Mouse (Mus musculus) cerebellum, postnatal 25 days (tissue): ENCODE results near the gene Zbtb38.

Experiments used
- DNase-seq, 2 experiments: peaks; one replicate each; pipeline ENCODE4 v3.0.0; 2021; ENCODE audit warnings: mixed read lengths in 2 of 2

Gene Zbtb38

DNA sequence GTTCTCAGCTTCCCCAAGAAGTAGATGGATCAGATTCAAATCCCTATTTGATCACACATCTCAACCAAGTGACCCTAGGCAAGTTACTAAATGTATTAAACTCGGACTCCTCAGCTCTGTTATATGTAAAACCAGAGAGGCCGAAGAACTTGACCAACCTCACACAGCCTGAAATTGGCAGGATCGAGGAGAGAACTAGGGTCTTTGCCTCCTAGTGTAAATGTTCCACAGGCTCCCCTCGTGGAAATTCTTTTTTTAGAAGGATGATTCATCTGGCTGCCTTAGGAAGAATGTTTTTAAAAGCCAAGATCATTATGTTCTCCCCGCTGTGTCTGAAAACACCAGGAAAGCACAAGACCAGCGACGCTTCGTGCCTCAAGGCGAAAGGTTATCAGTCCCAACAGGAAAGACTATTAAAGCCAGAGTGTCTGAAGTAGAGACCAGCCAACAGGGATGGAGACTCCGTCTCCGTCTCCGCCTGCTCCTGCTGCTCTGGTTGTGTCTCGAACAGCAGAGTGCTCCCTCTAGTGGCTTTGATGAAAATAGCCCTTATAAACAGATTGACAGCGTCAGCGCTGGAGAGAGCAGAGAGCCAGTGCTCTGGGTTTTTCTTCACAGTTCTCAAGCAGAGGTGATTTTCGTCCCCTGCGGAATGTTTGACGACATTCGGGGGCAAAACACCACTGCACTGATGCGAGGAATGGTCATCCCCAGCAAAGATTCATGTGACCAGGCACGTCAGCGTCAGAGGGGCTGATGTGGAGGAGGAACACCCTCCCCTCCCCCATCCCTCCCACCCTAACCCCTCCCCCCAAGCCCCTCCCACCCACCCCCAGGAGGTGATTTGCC lies 6.3 kb upstream of the Zbtb38 start:
- peak; percentile 74 to 75 for DNase-seq

DNA sequence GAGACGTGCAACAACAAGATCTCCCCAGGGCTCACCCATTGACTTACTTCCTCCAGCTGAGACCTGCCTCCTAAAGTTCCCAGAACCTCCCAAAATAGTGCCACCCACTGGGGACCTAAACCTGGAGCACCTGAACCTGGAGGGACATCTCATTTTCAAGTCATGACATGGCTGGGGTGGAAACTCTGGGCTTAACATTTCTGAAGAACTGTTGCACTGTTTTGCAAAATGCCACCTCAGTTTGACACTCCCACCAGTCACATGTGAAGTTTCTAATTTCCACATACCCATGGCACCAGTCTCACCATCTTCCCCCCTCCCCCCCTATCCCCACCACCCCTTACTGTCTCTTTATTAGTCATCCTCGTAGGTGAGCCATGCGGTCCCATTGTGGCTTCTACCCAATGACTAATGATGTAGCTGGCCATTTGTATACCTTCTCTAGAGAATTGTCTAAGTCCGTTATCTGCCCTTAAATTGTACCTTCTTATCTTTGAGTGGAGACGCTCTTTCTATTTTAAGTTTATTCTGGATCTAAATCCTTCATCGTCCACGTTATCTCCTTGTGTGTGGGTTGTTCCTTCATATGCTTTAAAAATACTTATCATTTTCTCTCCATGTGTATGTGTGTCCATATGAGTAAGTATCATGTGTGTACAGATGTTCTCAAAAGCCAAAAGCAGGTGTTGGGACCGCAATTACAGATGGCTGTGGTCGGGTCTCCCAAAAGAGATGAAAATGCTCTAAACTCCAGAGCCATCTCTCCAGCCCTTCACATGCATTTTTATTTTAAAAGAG lies 4.2 kb upstream of the Zbtb38 start:
- no peak for DNase-seq

DNA sequence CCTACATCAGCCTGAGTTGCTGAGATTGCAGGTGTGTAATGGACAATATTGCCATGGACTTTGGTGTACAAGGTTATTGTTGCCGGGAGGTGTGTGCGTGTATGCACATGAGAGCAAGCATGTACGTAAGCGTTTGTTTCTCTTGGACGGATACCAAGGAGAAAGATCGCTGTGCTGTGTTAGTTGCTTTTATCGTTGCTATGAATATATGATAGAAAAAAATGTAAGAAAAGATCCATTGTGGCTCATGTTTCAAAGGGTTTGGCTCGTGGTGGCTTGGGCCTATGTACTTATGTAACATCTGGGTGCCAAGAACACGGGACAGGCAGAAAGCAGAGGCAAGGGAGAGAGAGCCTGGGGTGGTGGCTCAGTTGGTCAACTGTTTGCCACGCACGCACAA lies 3.1 kb upstream of the Zbtb38 start:
- no peak for DNase-seq

DNA sequence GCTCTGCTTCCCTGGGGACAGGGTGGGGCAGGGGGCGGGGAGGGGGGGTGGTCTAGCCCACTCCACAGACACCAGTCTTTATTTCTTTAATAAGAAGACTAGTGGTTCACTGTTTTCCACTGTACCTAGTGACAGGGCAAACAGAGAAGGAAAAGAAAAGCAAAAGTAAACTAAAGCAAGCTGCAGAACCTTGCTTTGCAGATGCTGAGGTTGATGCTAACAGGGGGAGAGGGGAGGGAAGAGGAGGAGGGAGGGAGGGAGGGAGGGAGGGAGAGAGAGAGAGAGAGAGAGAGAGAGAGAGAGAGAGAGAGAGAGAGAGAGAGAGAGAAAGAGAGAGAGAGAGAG lies 2.0 kb upstream of the Zbtb38 start:
- DNase-seq: no peak

DNA sequence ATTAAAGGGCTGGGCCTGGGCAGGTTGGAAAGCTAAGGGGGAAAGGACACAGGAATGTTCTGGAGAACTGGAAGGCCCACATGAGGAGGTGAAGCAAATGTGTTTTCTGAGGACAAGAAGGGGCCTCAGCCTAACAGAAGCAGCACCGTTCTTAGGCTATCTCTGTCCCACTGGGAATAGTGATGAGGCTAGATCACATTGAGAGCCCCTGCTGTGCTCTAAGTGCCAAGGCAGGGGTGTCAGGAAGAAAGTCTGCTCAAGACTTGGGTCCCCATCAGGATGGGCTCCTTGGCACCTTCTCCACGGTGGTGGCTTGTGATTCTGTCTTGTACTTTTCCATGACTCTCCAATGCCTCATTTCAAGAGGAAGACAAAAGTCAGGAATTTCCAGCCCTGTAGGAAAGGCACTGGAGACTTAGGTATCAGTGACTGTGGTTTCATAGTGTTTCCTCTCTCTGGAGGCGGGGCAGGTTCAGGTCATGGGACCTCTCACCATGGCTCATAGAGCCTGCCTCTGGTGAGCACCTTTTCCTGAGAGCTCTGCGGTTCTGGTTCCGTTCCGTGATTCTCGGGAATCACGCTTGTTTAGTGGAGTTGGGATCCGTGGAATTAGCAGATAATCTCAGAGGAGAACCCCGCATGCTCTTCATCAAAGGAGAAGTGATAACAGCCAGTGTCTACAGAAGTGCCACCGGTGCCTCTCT lies 1.4 kb upstream of the Zbtb38 start:
- no peak for DNase-seq

DNA sequence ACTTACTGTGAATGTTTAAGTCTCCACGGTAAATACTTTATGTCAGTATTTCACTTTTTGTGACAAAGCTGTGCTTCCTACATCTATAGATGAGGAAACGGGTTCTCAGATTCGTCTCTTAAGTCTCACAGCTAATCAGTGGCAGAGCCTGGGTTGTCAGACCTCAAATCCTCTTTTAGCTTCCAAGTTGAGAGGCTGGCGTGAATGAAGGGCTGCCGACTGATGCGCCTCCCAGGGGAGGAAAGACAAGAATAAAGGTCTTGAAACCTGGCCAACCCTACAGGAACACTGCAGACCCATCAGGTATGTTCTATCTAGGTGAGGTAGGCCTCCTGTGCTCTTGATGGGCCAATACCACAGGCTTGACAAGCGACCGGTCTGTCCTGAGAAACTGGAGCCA lies 761 bp upstream of the Zbtb38 start:
- DNase-seq: no peak

DNA sequence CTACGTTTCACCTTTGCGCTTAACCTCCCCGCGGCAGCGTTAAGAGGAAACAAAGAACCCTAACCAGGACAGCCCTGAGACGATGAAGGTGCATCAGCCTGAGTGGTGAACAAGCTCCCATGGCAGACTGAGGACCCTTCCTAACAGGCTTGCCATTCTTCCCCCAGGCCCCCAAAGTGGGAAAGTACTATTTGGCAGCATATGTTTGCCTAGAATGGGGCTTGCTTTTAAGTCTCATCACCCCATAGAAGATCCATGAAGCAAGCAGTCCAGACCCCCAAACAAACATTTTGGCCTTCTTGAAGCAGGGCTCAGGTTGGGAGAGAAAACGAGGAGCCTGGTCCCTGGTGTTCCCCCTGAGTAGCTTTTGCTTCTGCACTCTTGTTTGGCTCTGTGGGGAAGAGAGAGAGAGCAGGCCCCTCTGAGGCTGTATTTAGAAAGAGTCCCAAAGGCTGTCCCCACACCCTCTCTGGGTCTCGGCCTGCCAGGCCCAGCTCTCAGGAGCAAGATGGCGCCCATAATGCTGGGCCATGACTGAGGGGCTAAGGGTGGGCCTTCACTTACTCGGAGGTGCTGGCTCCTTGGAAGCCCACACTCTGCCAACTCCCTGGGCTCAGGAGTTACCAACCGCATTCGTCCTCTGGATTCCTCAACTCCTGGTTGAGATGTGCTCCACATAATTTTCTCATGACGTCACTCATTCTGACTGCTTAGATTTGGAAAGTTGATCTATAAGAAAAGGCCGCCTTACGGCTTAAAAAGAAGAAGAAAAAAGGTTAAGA lies 619 bp downstream of the Zbtb38 start:
- no peak for DNase-seq

DNA sequence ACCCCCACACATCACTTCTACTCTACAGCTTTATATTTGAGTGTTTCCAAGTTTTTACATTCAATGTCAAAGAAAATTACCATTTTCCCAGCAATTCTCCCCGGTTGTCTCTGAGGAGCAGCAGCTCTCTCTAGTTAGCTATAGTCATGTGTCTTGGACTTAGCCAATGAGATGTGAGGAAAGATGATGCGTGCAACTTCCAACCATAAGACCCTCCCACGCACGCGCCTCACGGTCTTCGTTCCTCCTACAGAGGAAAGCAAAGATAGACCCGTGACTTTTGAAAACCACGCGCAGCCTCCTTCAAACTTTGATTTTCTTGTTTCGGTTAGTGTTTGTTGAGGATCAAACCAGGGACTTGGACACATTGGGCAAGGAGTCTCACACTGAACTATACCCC lies 2.0 kb downstream of the Zbtb38 start:
- DNase-seq: no peak

DNA sequence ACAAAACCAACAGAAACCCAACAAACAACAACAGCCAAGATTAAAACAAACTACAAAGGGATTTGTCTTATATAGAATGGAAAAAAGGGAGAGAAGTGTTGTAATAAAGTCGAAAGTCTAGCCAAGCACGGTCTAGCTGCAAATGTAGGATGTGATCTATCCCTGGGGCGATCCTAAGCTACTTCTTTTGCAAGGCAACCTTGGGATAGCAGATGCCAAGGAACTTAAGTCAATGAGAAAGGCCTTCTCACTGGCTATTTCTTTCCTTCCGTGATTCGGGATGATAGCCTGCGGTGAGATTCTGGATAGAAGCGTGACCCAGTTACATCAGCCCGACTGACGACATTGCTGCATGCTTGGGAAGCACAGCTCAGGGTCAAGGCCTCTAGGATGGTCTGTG lies 6.1 kb downstream of the Zbtb38 start:
- no peak for DNase-seq

DNA sequence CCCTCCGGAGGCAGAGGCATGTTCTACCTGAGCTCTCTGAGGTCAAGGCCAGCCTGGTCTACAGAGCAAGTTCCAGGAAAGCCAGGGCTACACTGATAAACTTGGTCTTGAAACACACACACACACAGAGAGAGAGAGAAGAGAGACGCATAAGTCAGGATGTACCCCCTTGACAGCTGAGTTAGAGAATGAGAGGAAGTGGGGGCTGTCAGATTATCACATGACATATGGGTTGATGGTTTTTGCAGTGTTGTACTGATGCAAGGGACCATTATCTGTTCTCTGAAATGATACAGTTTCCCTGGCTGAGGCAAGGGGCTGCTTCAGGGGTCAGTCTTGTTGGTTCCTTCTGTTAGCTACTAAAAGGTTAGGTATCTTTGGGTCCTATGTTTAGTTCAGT lies 7.7 kb downstream of the Zbtb38 start:
- no peak for DNase-seq

DNA sequence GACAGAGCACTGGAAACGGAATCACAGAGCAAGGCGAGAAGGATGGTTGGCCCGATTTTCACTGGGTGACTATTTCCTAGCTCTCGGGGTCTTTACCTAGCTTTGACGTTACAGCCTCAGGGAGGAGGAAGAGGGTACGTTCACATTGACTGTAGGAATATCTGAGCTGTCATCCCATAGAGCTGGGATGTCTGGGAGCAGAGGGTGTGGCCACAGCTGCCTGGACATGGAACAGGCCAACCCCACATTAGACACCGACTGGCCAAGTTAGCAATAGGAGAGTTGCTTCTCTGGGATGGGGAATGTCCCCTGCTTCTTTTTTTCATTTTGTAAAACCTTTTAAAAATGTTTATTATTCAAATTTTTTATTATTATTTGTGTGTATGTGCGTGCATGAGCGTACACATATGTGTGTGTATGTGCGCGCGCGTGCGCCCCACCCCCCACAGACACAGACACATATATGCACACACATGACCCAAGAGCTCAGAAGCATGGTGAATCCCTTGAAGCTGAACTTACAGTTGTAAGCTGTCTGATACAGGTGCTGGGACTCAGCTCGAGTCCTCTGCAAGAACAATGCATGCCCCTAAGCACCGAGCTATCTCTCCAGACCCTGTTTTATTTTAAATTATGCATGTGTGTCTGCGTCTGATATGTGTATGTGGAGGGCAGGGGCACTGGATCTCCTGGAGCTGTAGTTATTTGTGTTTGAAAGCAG lies 11.1 kb downstream of the Zbtb38 start:
- DNase-seq: no peak

DNA sequence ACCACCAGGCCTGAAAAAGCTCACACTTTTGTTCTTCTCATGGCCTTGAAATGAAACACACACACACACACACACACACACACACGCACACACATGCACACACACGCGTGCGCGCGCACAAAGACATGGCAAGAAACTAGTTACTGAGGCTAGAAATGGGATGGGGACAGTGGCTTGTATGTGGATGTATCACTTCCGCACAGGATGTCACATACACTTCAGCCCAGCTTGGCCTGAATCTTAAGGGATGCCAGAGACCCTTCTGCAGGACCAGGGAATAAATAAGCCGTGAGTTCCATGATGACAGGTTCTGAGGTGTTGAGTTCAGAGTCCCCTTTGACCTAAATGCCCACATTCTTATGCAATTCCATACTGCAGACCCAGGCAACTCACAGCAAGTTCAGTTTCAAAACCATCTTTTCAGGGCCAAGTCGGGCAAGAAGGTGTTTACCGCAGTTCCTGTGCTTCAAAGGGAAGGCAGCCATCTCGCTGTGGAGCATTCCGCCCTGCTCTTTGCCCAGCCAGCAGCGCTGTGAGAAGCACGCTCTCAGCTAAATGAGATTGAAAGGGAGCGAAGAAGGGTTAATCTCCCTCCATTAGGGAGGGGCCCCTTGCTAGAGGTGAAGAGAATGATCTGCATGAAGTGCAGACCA lies 11.8 kb downstream of the Zbtb38 start:
- no peak for DNase-seq

DNA sequence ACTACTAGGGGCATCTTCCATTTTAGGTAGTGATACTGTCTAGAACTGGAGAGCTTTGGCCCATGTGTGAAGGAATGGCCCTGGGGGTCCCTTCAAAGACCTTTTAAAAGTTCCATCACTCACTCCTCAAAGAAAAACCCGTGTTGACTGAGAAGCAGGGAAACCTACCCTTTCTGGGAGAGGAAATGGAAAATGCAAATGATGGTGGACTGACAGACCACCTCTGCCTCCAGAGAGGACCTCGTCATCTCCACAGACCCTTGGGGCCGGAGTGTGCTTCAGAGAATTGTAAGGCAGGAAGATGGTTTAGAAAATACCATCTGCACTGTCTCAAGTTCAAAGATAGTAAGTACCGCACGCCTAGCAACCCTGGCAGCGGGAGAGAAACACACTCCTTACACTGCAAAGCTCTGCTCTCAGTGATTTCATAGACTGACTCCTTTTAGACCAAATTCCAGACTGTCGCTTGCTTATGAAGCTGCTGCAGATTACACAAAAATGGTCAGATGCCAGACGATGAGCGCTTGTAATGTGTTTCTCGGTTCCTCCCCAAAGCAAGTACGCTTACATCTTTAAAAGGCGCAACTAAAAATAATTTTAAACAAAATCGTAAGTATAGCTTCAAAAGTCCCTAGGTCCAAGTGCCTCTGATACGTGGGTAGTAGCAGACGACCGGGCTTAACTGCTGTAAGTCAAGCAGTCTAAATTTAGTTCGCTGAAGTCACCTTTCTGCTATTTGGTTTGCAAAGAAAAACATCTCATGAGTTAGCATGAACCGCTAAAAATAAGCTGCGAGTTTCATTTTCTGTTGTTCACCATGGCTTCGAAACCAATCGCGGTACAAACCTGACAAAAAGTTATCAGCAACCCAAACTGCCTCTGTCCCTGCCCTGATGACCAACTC lies 12.6 kb downstream of the Zbtb38 start:
- no peak for DNase-seq

DNA sequence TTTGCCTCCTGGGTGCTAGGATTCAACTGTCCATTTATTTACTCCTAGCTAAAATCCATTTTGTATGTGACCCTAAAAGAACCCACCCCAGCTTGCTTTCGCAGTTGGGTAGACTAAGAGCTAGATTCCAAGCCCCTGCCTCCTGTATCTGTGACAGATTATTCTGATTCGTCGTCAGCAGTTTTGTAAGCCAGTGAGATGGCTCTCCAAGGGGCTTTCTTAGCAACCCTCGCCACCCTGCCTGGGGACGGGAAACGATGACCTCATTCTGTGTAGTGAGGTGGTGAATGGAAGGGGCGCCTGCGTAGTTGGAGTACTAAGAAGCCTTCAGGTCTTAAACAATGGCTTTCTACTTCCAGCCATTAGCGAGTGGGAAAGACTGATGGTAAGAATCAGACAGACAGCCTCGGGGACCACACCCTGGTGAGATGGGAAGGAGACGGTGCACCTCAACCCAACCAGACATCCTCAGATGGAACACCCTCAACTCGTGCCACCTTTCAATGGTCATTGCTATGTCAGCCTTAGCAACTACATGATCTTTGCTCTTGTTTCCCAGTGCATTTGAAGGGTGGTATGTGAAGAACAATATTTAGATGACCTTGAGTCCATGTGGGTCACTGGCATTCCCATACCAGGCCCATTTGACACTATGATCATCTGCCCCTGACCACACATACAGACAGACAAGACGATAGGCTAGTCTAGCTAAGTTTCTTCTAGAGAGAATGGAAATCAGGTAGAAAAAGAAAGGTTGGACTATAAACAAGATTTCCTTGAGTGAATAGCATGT lies 13.9 kb downstream of the Zbtb38 start:
- DNase-seq: no peak

DNA sequence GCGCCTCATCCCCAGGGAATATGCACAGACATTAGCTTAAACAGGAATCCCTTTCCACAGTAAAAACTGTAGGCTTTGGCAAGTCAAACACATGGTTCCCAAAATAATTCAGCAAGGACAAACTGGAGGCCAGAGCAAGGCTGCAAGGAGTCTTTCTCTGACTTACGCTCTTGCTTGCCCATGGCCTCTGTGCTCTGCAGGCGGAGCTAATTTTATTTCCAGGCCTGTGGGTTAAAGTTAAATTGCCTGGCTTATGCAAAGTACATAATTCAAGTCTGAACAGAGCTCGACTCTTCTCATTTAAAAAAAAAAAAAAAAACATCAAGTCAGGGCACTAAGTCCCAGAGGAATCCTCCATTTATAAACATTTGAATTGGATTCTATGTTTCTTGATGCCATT lies 16.7 kb downstream of the Zbtb38 start:
- DNase-seq: no peak

DNA sequence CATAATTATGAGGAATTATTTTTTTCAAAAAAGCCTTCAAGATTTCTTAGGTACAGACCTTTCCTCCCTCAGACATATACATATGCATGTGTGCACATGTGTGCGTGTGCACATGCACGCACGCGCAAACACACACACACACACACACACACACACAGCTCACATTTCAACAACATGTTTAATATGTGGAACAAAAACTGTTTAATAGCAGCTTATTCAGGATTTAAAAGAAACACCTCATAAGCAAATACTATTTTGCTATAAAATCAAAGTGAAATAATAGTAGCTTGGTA lies 19.3 kb downstream of the Zbtb38 start:
- no peak for DNase-seq

DNA sequence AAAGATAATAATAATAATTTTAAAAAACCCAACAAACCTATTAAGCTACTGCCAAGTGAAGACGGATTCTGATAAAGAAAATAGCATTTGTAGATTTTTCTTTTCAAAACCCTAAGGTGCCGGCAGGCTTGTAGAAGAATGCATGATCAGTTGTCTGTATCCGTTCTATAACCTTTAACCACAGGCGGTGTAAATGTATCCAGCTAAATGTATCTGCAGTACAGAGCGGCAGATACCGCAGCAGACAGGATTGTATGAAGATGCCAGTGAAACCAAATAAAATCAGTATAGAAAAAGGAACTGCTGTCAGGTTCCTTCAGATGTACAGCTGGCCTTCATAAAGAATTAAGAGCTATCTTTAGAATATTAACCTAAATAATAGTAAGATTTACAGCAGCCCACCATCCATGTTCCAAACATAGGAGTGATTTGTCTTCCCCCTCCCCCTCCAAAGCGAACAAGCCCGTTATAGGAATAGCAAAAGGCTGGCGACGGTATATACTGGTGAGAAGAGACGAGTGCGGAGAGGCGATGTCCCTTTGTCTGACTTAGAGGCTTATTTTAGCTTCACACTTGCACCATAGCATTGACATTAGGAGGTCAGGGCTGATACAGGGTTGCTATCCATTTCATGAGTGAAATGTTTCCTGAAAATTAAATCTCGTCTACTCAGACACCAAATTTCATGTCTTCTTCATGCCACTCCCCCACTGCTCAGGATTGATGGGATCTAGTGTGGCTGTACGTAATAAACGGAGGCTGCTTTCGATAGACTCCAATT lies 19.8 kb downstream of the Zbtb38 start:
- DNase-seq: no peak

DNA sequence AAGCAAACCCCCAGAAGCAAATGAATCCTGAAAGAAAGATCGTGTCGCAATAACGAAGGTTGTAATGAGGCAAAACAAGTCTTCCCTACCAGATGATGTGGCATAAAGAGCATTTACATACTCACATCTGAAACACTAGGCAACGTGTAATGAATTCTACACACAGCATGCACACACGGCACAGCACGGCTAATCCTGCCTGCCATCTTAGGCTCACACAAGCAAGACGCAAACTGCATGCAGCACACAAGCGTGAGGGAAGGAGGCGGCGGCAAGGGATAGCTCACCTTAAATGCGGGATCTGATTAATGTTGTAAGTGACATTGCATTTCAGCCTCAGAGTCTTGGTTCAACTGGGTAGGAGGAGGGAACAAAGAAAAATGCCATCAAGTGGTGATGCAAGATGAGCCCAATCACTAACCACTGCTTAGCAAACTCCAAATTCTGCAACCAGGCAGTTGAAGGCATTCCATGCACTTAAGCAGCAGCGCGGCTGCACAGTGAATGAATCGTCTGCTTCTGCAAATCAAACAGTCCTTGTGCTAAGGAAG lies 20.6 kb downstream of the Zbtb38 start:
- DNase-seq: peak in 1 of 2 experiments; percentile 40
